Mouse (Mus musculus) right cerebral cortex, postnatal 25 days (tissue): ENCODE measurements at regions not wholly inside any gene's neighbourhood (a gene's known extent, or its start where the extent isn't known, plus 50 kb on each side); places are given as distances from the start of the nearest gene placed in this dataset.
A peak's percentile ranks its signal among the peaks of the same experiment; 100 is the strongest.

ENCODE experiments used
- DNase-seq: peaks from one replicate; pipeline ENCODE4 v3.0.0; 2022

DNA sequence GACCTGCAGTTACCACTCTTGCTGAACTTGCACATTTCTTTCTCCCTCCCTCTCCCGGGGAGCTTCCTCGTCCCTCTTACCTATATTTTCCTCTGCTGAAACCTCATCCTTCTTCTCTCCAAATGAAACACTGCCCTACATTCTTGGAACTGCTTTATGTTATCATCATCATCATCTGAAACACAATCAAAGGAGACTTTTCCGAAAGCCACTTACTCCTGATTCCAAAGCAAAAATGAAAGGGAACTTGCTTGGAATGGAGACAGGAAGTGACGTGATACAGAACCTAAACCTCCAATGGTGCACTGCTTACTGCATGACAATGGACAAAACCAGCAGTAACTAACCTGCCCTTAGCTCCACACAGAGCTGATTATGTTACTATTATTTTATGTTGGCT is 287.2 kb upstream of the Btbd3 start:
- DNase-seq = no peak

DNA sequence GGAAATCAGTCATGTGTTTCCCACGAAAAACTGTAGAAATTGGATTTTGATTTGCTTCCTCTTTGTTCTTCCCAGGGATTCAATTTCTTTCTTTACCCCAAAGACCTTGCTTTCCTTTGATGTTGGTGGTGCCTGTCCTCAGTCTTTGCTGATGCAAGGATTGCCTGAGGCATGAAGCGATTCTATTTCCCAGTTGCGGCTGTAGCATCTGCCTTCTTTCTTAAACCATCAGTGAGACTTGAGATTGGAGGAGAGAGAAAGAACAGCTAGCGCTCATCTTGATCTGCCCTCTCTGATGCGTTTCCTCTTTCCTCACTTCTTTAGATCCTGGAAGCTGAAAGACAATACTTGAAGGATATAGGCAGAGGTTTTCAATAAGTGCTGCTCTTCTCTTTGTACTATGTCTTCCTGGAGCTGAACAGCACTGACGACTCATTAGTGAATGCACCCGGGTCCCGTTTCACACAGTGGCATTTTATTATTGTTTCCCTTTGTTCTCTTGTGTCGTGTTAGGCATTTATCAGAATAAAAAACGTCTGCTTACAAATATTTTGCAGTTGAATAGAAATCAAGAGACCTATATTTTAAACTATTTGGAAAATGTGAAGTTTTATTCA is 289.8 kb upstream of the Btbd3 start:
- no peak for DNase-seq

DNA sequence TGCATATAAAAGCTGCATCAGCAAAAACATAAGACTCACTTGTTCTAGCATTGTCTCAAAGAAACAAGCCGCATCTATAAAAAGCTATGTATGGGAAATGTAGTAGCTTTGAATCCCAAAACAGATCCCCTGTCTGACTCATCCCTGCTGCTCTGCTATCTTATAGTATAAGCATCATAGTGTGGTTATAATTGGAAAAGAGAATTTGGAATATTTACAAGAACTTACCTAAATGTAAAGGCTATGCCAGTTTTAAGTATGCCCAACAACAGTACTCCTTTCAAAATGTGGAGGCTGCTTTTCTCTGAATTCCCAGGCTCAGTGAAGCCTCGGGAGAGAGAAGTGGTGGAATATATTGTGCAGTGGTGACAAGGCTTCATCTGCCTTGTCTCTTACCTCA is 301.5 kb upstream of the Btbd3 start:
- peak; percentile 9 for DNase-seq

DNA sequence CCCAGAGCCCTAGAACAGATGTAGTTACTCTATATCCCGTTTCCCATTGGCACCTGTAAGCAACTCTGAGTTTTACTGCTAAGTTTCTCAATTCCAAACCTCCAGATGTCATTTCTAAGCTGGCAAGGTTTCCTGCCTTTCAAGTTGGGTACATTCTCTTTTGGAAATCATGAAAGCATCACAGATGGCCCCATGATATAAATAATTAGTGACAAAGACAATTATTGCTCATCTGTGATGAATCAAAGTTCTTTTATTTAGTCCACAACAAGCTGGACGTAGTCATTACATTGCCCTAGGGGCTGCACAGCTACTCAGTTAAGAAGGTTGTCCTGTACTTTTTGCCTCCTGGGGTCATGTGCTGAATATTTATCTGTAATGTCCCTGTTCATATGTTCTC is 303.2 kb upstream of the Btbd3 start:
- DNase-seq = no peak

DNA sequence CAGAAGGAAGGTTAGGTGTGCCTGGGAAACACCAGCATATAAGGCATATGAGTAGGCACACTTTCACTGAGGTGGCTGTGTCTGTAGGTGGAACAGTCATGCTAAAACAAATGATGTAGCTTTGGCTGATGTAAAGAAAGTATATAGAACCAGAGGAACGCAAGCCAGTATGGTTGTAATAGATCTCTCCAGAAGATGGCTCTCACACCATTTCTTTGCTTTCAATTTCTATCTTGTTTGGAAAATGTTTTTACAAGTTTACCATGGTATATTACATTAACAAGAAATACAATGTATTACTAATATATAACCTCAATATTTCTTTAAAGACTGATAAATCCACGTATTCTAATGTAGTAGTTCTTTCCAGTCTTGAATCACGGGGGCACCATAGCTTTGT is 304.4 kb upstream of the Btbd3 start:
- DNase-seq = no peak

DNA sequence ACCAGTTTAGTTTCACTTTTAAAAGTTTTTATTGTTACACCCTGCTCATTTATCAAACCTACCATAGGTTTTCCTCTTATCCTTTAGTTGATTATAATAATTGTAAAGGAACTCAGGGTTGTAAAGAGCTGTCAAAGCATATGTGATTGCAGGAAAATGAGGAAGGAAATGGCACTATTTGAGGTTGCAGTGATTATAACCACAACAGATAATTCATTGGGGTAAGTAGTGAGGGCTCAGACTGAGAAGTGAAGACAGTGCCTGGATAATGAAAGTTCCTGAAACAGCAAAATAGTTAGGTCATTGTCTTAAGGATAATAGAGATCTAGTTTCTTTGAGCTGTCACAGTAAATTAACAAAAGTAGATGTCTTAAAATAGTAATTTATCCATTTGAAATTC is 305.4 kb upstream of the Btbd3 start:
- no peak for DNase-seq

DNA sequence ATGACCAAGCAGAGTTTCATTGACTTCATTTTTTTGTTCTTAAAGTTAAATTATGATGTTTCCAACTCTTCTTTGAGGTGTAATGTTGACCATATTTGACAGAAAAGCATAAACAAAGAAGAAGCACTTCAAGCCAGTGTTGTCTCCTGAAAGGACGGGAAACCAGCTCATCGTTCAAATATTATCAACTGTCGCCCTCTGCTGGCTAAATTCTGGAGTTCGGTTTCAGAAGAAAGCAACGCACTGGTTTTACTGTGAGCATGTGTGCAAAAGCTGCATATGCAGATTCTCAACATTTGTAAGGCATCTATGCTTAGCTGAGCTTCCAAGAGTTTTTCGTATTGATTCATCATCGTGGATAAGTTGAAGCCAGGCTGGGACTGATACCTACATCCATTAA is 313.6 kb upstream of the Btbd3 start:
- peak; percentile 77 for DNase-seq

DNA sequence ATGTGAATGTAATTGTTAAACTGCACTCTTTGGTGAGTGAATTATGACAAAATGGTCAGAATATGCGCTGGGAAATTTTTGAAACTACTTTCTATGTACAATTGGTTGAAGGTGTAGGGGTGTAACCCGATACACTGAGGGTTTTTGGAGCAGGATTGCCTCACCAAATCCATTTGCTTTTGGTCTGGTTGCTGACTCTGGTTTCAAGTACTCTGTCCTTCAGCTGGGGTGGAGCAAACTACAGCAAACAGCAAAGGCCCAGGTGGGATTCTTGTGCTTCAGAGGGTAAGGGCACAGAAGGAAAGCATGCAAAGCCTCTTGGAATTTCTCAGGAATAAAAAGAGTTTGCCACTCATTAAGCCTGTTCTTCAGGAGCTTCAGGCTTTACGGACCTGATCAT is 316.8 kb upstream of the Btbd3 start:
- no peak for DNase-seq

DNA sequence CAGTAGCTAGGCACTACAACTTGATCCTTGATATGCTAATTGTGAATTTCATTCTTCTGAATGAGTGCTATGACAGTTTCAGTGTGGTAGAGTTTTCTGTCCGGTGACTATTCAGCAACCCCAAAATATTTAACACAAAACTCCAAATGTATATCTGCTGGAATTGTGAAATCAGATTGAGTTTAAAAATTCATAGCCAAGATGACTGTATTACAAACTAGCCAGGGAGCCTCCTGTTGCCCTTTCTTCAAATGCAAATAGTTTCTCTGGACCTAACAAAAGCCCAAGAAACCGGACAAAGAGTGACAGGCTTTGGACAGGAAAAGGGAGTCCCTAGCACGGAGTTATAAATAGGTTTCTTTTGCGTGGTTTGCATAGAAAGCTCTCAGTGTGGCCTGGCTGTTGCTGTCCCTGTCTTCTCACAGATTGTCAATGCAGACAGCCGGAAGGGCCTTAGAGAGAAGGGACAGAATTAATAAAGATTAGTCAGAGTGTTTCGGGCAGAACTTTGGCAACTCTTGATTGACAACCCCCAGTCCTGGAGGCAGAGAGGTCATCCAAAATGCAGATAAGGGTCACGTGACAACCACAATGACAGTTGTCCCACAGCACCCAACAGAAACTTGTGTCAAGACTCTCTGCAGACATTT is 317.4 kb upstream of the Btbd3 start:
- DNase-seq = no peak

DNA sequence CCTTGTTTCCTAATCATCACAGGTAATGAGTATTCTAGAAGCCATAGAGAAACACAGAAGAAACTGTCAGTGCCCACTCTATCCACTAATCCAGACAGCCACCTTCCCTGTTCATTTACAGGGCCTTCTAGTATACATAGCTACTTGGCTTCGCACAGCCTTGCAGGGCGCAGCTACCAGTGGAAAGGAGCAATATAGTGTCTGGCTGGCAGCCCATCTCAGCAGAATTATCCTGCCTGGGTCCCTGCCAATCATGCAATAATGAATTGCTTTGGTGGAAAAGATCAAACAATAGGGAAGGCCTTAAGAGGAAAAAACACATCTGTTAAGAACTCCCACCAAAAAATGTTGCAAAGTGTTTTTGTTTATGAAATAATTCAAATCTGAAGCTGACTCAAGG is 319.8 kb upstream of the Btbd3 start:
- DNase-seq = no peak

DNA sequence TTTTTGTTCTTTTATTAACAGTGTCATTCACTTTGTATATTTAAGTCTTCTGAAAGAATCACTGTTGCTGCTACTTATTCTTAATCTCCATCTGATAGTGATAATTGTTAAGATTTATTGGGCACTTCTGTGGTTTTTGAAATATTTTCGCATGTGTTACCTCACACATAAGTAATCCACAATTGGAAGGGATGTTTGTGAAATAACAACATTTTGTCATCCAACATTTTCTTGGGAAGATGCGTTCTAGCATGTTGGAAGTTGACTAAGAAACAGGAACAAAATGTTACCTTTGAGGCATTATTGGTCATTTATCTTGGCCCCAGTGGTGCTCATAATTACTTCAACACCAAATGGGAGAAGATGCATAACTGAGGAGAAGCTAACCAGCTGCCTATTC is 323.4 kb upstream of the Btbd3 start:
- DNase-seq = no peak

DNA sequence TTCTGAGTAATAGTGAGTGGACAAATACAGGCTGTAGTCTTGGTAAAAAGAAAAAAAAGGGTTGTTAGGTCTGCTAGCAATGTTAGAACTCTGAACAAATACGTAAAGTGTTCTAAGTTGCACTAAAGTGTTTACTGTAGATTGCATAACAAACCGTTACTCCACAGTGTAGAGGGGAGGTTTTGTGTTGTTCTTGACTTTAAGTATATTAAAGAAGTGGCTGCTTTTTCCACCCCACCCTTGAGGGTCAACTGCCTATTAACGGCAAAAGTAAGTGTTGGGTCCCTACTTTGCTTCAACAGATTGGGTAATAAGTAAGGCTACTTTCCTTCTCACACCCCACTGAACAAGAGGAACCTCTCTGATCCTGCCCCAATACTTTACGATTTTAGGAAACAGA is 323.9 kb upstream of the Btbd3 start:
- DNase-seq = no peak

DNA sequence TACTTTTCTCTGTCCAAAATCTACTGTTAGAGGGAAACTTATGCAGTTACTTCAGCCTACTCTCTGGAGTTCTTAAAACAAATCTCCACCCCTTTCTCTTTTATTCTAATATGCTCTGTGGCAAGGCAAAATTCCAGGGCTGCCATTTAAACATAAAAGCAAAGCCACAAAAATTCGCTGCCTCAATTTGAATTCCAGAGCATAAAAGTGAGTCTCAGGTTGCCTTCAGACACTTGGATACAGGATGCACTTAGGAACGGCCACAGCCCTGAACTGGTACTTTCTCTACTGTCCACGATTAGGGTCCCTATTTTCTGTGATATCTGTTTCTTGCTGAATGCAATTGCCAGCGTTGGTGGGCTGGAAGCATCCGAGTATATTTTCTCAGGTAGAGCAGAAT is 330.9 kb upstream of the Btbd3 start:
- no peak for DNase-seq

DNA sequence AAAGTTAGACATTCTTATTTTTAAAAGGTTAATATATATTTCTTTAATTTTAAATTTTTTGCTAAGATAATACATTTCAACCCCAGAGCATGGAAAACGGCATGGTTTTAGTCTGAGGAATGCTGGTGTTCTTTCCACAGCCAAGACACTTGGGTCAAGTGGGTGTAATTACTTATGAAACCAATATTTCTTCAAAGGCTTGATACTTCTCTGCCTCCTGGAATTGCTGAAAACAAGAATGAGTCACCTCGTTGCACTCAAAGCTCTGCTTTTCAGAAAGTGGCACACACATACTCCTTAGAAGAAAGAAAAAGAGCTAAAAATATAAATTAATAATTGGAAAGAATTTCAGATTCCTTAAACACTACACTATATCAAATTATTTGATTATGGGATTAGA is 331.8 kb upstream of the Btbd3 start:
- DNase-seq = no peak

DNA sequence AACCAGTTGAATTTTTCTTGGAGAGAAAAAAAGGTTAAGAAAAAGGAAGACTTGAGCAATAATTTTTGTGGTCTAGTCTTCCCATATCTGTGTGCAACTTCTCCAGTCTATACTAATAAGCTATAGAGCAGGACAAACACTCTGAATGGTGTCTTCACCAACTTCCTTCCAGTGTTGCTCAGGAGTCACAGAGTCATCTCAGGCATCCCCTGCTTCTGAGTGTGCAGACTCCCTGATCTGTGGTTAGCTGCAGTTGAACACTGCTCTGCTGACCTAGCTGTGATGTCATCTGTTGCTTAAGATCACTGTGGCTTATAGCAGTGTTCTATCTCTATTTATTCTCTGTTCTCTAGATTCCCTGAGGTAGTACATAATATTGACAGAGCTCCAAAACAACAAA is 357.9 kb upstream of the Btbd3 start:
- DNase-seq = no peak

DNA sequence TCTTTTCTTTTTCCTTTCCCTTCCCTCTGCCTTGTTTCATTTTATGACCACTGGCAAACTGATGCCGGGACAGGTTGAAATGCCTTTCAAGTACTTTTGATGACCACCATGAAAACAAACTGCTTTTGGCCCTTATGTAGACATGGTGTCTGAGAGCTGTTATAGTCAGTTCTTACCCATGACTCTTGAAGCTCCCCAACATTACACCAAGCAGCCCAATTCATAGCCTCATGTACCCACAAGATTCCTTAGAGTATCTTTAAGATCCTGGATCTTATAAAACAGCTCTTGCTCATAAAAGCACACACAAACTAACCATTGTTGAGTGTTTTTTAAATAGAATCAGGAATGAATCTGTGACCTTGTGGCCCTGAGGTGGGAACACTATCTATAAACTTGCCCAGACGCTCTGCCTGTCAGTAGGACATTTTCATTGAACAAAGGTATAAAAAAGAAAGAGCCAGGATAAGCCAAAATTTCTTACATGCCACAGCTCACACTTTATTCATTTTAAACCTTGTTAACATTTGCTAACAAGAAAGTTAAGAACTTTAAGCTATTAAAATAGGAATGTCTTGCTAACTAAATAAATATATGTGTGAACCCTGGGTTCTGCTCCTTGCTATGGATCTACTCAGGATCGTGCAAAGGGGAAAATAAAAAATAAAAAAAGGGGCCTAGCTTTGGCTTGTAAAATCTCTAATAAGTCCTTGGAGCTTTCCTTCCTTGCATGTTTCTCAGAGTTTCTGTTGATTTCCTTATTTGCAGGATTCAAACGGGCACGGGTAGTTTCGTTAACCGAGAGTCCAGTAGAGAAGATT is 375.9 kb upstream of the Btbd3 start:
- DNase-seq = no peak

DNA sequence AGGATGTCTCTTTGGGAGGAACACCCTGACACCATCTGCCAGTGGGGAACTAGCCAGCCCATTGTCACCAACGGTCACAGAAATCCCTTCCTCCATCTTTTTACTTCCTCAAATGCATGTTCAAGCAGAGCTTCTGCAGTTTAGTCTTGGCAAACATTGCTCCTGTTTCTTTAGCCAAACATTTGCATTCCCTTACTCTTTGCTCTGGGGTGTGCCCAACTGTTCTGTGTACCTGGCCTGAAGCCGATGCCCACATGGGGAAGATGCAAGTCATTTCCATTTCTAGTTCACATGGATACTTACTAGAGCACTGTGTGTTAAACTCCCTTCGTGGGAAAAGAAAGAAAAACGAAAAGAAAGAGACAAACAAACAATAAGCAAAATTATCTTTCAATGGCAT is 386.7 kb upstream of the Btbd3 start:
- DNase-seq = no peak

DNA sequence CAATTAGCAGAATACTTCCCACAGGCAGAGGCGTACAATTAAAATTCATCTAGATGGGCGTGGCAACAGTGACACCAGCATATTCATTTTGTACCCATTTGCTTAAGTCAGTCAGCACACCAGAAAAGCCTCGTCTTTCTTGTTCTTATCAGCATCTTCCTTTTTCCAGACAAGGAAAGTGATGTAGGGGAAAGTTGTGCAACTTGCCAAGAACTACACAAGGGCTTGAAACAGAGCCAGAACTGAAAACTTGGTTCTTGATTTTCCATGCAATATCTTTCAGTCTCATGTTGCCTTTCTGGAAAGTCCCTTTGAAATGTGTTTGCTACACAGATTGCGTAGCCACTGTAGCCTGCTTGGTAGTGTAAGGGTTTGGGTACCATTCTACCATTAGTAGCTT is 401.9 kb upstream of the Btbd3 start:
- no peak for DNase-seq

DNA sequence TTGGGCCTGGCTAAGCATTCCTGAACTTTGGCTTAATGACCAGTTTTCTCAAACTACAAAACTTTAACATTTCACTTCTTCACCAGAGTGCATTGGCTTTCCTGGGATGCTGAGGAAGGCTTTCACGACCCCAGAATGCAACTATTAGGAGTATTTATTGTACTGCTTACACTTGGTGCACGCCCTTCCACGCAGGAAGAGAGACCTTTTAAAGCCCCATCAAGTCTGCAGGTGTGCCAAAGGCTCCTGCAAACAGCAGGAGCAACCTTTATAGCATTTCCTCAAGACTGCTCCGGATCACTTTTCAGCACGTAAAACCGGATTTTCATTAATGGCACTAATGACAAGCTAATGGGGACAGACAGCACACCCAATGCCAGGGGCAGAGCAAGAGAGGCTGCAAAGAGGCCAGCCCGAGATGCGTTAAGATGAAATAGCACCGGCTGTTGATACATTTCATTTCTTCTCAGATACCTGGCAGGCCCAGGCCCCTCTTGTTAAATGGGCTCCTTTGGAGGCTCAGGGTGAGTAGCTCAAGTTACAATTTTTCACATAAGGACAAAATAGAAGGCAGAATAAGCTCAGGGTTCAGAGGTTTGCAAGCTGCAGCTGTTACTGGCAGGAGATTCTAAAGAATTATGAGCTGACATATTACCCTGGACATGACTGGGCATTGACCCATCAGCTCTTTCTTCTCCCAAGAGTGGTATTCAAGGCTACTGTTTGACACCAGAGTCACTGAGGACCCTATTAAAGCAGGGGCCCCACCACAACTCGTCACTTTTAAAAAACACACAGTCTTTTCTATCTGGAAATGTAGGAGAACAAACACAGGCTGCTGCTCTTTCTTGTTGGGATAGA is 402.7 kb upstream of the Btbd3 start:
- DNase-seq = no peak

DNA sequence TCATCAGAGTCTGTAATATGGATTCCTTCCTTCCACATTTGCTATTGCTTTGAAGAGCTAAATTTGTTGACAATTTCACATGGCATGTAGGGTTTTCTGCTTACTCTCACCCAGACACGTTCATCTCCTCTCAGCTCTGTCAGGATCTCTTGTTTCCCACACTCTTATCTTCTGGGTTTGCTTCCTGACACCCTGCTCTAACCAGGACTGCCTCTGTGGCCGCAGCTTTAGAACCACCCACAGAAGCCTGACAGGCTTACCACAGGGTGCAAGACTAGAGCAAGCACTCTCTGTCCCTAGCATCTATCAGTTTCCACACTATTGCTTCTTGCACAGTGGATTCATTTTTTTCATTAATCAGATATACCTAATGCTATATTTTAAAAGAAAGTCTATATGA is 408.5 kb upstream of the Btbd3 start:
- DNase-seq = no peak

DNA sequence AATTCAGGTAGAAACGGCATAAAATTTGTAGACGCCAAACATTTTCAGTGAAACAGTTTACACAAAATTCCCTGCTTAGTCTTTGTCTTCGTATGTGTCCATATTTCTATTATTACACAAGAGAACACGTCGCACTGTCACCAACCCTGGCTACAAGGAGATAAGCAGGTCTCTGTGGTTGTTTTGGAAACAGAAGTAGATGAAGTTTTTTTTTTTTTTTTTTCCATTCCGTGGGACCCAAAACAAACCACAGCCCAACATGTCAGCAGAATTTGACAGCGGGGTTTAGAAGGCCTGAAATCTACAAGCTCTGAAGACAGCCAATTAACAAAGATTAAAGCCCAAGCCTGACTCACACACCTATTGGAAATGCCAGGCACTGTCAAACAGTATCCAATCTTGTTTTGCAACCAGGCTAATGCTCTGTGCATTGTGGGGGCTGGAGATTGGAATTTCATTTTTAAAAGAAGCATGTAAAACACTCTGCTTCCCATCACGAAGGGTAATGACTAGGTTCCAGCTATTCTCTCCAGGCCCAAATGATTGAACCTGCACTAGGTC is 428.5 kb upstream of the Btbd3 start:
- no peak for DNase-seq

DNA sequence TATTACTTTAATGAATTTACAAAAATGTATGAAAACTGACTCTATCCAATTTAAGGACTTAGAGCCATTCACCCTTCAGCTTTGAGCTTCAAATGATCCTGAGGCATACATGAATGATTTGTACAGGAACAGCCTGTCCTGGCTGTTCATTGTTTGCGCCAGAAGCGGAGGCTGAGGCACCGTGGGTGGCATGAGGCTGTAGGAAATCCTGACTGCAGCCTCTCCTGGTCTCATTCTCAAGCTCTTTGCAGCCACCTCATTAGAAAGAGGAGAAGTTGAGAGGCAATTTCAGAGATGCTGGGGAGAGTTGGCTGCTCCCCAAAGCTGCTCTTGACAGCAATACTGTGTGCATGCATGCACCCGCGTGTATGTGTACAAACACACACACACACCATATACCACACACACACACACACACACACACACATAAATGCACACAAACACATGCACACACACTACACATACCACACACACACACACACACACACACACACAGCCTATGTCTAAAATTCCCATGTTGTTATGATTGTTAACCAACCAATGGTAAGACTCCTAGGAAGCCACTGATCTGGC is 434.9 kb upstream of the Btbd3 start:
- DNase-seq = no peak

DNA sequence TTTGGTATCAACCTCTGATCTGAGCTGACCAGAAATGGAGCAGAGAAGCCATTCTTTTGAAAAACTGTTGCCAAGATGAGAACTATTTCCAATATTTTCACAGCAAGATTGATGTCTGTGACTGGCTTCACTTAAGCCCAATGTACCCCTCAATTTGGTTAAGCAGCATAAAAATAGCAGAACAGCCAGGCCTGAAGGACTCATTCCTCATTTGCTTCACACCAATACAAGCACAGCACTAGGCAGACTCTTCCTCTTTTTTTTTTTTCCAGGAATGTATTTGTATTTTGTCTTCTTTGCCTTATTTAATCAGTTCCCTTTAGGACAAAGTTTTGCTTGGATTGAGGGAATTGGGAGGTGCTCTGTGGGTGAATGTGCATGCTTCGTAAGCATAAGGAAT is 441.4 kb upstream of the Btbd3 start:
- DNase-seq = no peak
